Mouse (Mus musculus): ENCODE results near the gene Hbq1b. TPM values are rescaled to one million over a fixed set of nuclear protein-coding genes. Genes with fewer than 3 reads are reported as not detected.
"Not testable (repeated sequence)": the region's sequence is repeated elsewhere in the genome, so short reads cannot be mapped to it uniquely, and the experiment has no call there.

Hbq1b gene
- 2.8 and 4.0 TPM in 2 replicates for polyA plus RNA-seq (2015; fragmentation: Nextera tagmentation; extraction: Ambion mirVana)

DNA sequence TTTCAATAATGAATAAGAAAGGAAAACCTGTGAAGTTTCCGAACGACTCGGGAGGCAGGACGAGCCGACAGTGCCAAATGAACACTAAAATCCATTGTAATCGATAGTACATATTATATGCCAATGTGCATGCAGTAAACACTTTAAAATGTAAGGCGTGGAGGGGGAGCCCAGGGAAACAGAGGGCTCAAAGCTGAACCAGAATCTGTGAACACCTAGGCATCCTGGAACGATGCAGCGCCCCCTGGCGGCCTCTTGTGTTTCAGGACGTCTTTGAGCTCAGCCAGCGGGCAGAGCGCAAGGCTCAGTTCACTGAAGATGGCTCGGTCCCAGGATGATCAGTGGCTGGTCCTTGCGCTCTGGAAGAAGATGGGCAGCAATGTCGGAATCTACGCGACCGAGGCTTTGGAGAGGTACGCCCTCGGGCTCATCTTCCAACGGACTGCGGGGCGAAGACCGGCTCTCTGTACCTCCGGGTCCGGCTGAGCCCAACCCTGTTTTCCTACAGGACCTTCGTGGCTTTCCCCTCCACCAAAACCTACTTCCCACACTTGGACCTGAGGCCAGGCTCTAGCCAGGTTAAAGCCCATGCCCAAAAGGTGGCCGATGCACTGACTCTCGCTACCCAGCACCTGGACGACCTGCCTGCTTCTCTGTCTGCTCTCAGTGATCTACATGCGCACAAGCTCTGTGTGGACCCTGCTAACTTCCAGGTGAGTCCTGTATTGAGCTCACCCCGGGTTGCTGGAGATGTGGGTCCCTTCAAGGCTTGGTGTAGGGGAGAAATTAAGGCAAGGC is at the start of gene Hbq1b:
TSS of gene Hbq1b (plus strand) at position 271 of the 798 bp plus-strand sequence.
- H3K4me3 ChIP-seq (ENCODE audit: low read depth, low read length), result not testable (repeated sequence)
- 22% methylated on average over 29 of the region's 33 CpGs for WGBS
- TF ChIP-seq CTCF (IDR thresholded peaks at IDR 0.05), result peak; percentile 79

DNA sequence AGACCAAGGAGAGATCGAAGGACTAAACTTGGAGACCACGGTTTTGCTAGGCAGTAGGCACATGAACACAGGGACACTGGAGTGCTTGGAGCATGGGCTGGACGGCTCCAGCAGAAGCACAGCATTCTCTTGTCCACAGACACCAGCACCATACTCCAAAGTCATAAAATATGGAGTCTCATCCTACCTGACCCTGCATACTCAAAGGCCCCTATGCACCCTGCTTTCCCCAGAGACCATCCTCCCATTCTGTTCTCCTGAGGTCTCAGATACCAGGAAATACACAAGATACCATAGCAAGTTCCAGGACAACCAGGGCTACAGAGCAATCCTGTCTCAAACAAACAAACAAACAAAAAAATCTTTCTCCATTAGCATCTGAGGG is 49.4 kb upstream of the Hbq1b start:
- no peak overlapping the region for H3K4me2 ChIP-seq (replicated peaks; ENCODE audit: low read depth, low read length)
- peaks cover 9% of the 10 kb centered on the region; the same call in 1 of the 2 replicates for H3K36me3 ChIP-seq (ENCODE audit: insufficient read depth, low read length)
- DNase-seq (ENCODE audit: low spot score), result no peak
- H3K27ac ChIP-seq (ENCODE audit: low read length), result no peak overlapping the region
- H3K9me3 ChIP-seq (ENCODE audit: low read length), result no peaks in the 10 kb centered on the region
- 89% methylated on average over 3 of the region's 3 CpGs for WGBS
- no peaks in the 10 kb centered on the region for H3K27me3 ChIP-seq (replicated peaks; ENCODE audit: insufficient read depth, low read length)
- no peak for ATAC-seq
- no peak for TF ChIP-seq CTCF (IDR thresholded peaks at IDR 0.05)
- H3K9ac ChIP-seq (replicated peaks; ENCODE audit: low read depth), result no peak overlapping the region
- H3K4me1 ChIP-seq (ENCODE audit: insufficient read depth, low read depth, low read length), result no peaks in the 10 kb centered on the region; the same call in 1 of the 2 replicates
- H3K4me3 ChIP-seq (ENCODE audit: low read depth, low read length), result no peak overlapping the region

More for the DNA sequence above, at the start of gene Hbq1b:
- H3K4me2 ChIP-seq (replicated peaks; ENCODE audit: low read depth, low read length), result 0 out of 2 replicates have a peak within 1 kb of the TSS, but pooled peaks have one; percentile 17
- ATAC-seq (peak; percentile 63), DNase-seq (ENCODE audit: low spot score) (peak; percentile 51)
- H3K27me3 ChIP-seq (replicated peaks; ENCODE audit: insufficient read depth, low read length); H3K9ac ChIP-seq (replicated peaks; ENCODE audit: low read depth); H3K9me3 ChIP-seq (ENCODE audit: low read length); H3K36me3 ChIP-seq (ENCODE audit: insufficient read depth, low read length); H3K27ac ChIP-seq (ENCODE audit: low read length); H3K4me1 ChIP-seq (ENCODE audit: insufficient read depth, low read depth, low read length): not testable (repeated sequence)

DNA sequence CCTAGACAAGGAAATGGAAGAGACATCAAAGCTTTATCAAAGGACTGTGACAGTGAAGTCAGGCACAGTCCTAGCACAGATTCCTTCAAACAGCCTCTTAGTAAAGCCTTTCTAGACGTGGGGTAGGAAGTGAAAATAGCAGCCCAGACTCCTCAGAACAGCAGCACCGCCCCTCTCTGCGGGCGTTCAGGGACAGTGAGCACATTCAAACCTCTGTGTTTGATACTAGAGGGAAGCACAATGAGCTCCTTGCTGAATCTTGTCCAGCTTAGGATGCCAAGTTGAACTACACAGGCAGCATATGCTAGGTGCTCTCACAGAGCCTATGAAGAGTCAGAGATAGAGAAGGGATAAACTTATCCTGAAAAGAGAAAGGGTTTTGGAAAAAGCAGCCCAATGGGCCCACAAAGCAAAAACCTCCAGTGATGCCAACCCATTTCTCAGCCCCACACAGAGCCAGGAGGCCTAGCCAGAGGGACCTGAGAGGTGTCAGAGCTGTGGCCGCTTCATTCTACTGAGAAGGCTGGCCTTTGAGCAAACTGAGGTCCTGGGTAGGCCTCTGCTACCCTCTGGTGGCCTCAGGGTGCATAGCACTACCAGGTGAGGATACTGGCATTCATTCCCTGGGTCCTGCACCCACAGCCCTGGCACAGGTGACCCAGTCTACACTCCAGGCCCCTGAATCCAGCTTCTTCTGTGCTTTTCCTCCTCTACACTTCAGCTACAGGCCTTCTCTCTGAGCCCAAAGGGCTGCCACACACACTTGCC is 48.5 kb upstream of the Hbq1b start:
- Histone ChIP-seq H3K9ac (replicated peaks; ENCODE audit: low read depth) (no peak overlapping the region), H3K36me3 (ENCODE audit: insufficient read depth, low read length) (peaks cover 9% of the 10 kb centered on the region; the same call in 1 of the 2 replicates), H3K4me1 (ENCODE audit: insufficient read depth, low read depth, low read length) (no peaks in the 10 kb centered on the region; the same call in 1 of the 2 replicates), H3K9me3 (ENCODE audit: low read length) (no peaks in the 10 kb centered on the region), H3K4me3 (ENCODE audit: low read depth, low read length) (no peak overlapping the region), H3K27ac (ENCODE audit: low read length) (no peak overlapping the region), H3K27me3 (replicated peaks; ENCODE audit: insufficient read depth, low read length) (no peaks in the 10 kb centered on the region), H3K4me2 (replicated peaks; ENCODE audit: low read depth, low read length) (no peak overlapping the region)
- 62% methylated on average over 5 of the region's 5 CpGs for WGBS
- ATAC-seq (peak; percentile 70), DNase-seq (ENCODE audit: low spot score) (peak; percentile 77)
- TF ChIP-seq EP300 (IDR thresholded peaks at IDR 0.05), result no peak
- peak; percentile 99 for TF ChIP-seq CTCF (IDR thresholded peaks at IDR 0.05)

DNA sequence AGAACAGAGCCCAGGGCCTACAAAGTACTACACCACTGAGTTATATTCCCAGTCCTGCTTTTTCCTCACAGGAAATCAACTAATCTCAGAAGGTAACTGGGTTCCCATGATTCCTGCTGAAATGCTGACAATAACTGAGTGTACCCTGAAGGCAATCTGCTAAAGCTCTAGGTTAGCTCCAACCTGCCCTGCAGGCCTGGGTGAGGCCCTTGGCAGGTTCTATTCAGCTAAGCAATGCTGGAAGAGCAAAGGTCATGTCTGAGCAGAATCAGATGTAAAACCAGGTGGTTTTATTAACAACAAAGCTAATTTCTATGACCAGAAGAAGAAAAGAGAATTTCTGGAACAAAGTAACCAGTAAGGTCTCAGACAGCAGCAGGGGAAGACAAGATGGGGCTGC is 45.4 kb upstream of the Hbq1b start:
- H3K9ac ChIP-seq (replicated peaks; ENCODE audit: low read depth), result no peak overlapping the region
- no peaks in the 10 kb centered on the region; the same call in 1 of the 2 replicates for H3K4me1 ChIP-seq (ENCODE audit: insufficient read depth, low read depth, low read length)
- DNase-seq (ENCODE audit: low spot score) (no peak), ATAC-seq (no peak)
- TF ChIP-seq CTCF (IDR thresholded peaks at IDR 0.05), result no peak
- no peak overlapping the region for H3K27ac ChIP-seq (ENCODE audit: low read length)
- H3K4me3 ChIP-seq (ENCODE audit: low read depth, low read length), result no peak overlapping the region
- no peak overlapping the region for H3K4me2 ChIP-seq (replicated peaks; ENCODE audit: low read depth, low read length)
- H3K36me3 ChIP-seq (ENCODE audit: insufficient read depth, low read length), result peaks cover 12% of the 10 kb centered on the region; the same call in 1 of the 2 replicates
- no peaks in the 10 kb centered on the region for H3K9me3 ChIP-seq (ENCODE audit: low read length)
- H3K27me3 ChIP-seq (replicated peaks; ENCODE audit: insufficient read depth, low read length), result no peaks in the 10 kb centered on the region

DNA sequence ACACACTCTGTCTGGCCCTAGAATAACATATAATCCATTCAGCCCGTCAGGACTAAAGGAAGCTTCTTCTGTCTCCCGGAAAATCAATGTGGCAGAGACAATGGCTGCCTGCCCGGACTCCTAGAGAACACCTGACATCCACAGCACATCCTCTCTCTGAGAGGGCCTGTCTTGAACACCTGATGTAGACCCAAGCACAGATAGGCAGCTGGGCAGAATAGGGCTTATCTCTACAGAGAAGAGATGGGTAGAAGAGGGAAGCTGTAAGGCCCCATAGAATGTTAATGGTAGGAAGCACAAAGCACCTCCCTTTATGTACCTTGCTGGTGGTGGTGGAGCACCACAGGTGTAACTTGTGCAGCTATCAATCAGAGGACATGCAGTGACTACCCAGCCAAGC is 44.6 kb upstream of the Hbq1b start:
- H3K4me2 ChIP-seq (replicated peaks; ENCODE audit: low read depth, low read length), result no peak overlapping the region
- DNase-seq (ENCODE audit: low spot score) (no peak), ATAC-seq (no peak)
- no peak overlapping the region for H3K9ac ChIP-seq (replicated peaks; ENCODE audit: low read depth)
- WGBS, result 82% methylated on average over 3 of the region's 3 CpGs
- H3K9me3 ChIP-seq (ENCODE audit: low read length), result no peaks in the 10 kb centered on the region
- no peak overlapping the region for H3K4me3 ChIP-seq (ENCODE audit: low read depth, low read length)
- no peaks in the 10 kb centered on the region for H3K27me3 ChIP-seq (replicated peaks; ENCODE audit: insufficient read depth, low read length)
- peaks cover 18% of the 10 kb centered on the region; the same call in 1 of the 2 replicates for H3K36me3 ChIP-seq (ENCODE audit: insufficient read depth, low read length)
- no peaks in the 10 kb centered on the region; the same call in 1 of the 2 replicates for H3K4me1 ChIP-seq (ENCODE audit: insufficient read depth, low read depth, low read length)
- TF ChIP-seq EP300 (IDR thresholded peaks at IDR 0.05) (no peak), CTCF (IDR thresholded peaks at IDR 0.05) (no peak)
- no peak overlapping the region for H3K27ac ChIP-seq (ENCODE audit: low read length)

DNA sequence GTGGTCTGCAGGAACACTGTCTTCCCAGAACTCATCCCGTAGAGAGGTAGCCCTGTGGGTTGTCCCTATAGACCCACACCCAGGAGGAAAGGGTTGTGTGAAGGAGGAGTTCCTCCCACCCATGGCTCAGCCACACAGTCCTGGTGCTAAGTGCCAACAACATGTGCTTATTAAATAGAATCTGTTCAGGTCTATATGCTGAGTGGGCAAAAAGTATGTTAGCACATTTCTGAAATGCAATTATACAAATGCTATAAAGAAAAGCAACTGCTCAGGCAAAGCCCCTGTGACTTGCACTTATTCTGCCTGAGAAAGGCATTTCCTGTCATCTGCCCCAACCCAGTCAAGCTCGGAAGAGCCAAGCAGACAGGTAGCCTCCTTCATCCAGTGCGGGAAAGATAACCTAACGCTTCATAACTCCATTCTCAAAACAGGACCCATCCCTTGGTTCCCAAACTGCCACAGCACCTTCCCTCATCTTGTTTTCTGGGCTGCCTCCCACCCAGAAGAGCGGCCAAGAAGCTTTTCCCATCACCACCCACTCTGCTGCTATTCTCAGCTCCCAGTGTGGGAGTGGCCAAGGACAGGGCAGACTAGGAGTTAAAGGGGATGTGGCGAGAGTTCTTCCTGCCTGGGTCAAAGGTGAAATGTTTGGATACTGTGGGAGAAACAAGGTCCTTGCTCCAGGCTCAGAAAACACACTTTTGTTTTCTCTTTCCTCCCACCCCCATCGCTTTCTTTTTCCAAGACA is 43.4 kb upstream of the Hbq1b start:
- Histone ChIP-seq H3K27me3 (replicated peaks; ENCODE audit: insufficient read depth, low read length) (no peaks in the 10 kb centered on the region), H3K4me1 (ENCODE audit: insufficient read depth, low read depth, low read length) (no peaks in the 10 kb centered on the region), H3K9me3 (ENCODE audit: low read length) (no peaks in the 10 kb centered on the region), H3K36me3 (ENCODE audit: insufficient read depth, low read length) (peaks cover 23% of the 10 kb centered on the region; the same call in 1 of the 2 replicates), H3K9ac (replicated peaks; ENCODE audit: low read depth) (no peak overlapping the region), H3K27ac (ENCODE audit: low read length) (no peak overlapping the region), H3K4me2 (replicated peaks; ENCODE audit: low read depth, low read length) (no peak overlapping the region), H3K4me3 (ENCODE audit: low read depth, low read length) (no peak overlapping the region)
- TF ChIP-seq EP300 (IDR thresholded peaks at IDR 0.05), result no peak
- no peak for TF ChIP-seq CTCF (IDR thresholded peaks at IDR 0.05)
- ATAC-seq (peak; percentile 38; the same call in 1 of the 2 replicates), DNase-seq (ENCODE audit: low spot score) (no peak)
- 63% methylated on average over 7 of the region's 7 CpGs for WGBS
